Mouse (Mus musculus) testis, adult 2 months (tissue): ENCODE data around the gene Ube2l6.

ENCODE experiments used
- CTCF ChIP-seq: fragments of 200-500 bp; IDR thresholded peaks from 2 replicates; pipeline ENCODE4 v1.5.1; 2012; ENCODE audit warnings: low read depth, mild to moderate bottlenecking, inconsistent platforms, low read length, moderate library complexity; ENCODE audit not compliant: control insufficient read depth, insufficient read depth, insufficient replicate concordance
- POLR2A ChIP-seq: fragments of 200-500 bp; IDR thresholded peaks from 2 replicates; pipeline ENCODE4 v1.6.1; 2012; ENCODE audit warnings: low read depth, mild to moderate bottlenecking, inconsistent platforms, low read length, moderate library complexity; ENCODE audit not compliant: control insufficient read depth

- no peak for TF ChIP-seq CTCF
- TF ChIP-seq POLR2A = no peak
Observed at GRCm38 (mm10) chr2:84760777-84761176, 37.9 kb upstream of the Ube2l6 start.
